In the genomic region with DNA sequence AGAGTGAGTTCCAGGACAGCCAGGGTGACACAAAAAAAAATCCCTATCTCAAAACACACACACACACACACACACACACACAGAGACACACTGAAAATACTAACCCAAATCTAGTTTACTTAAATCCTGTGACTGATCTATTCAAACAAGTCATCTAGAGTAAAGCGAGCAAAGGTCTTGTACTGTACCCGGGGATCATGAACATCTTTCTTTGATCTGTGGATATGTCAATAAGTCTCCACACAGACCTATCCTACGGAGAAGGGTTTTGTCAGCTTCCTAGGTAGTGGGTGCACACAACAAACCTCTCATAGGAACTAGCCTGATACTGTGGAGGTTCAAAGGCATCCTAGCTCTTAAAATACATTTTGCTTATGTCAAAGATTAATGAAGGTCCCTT, we compare ENCODE assay signal across 25 mouse cellular contexts.
"Had no signal": no experiment of that assay in that cellular context is flagged by ENCODE, and none has a peak within 500 bp of the region (broad histone marks: within the 10 kb centered on the region; RNA-seq: fewer than 3 reads in every experiment).

No protein-coding gene starts in this region.

- H3K36me3 ChIP-seq: heart, embryonic 13.5 days; heart, embryonic 15.5 days; intestine, embryonic 15.5 days; limb, embryonic 15.5 days had no signal

- H3K4me2 ChIP-seq: heart, embryonic 11.5 days; heart, embryonic 13.5 days; heart, embryonic 15.5 days; hindbrain, embryonic 12.5 days; hindbrain, embryonic 14.5 days; intestine, embryonic 15.5 days; limb, embryonic 13.5 days; limb, embryonic 15.5 days had no signal

- H3K9me3 ChIP-seq: heart, embryonic 13.5 days; heart, embryonic 15.5 days; hindbrain, embryonic 10.5 days; hindbrain, embryonic 12.5 days; intestine, embryonic 15.5 days; limb, embryonic 13.5 days; limb, embryonic 15.5 days had no signal

- H3K4me3 ChIP-seq: heart, adult 2 months; heart, embryonic 13.5 days; heart, embryonic 15.5 days; hindbrain, embryonic 10.5 days; hindbrain, embryonic 12.5 days; intestine, embryonic 15.5 days; layer of hippocampus, adult 2 months; left cerebral cortex, adult 2 months; limb, embryonic 13.5 days; limb, embryonic 15.5 days had no signal

- H3K27me3 ChIP-seq: heart, embryonic 13.5 days; heart, embryonic 15.5 days; hindbrain, embryonic 12.5 days; intestine, embryonic 15.5 days; limb, embryonic 13.5 days; limb, embryonic 15.5 days had no signal

- H3K27ac ChIP-seq: heart, adult 2 months; heart, embryonic 13.5 days; heart, embryonic 15.5 days; hindbrain, embryonic 10.5 days; hindbrain, embryonic 12.5 days; hindbrain, embryonic 14.5 days; intestine, embryonic 15.5 days; layer of hippocampus, adult 2 months; left cerebral cortex, adult 2 months; limb, embryonic 13.5 days; limb, embryonic 15.5 days had no signal

- H3K4me1 ChIP-seq: heart, embryonic 15.5 days; intestine, embryonic 15.5 days had no signal

- DNase-seq: gastrocnemius, postnatal 14 days; gastrocnemius, postnatal 36 days; heart, adult 11 months; heart, adult 2 months; heart, postnatal 4 days; kidney, adult 18-20 months; kidney, adult 8-10 months; kidney, postnatal 10 days; kidney, postnatal 25 days; kidney, postnatal 4 days; left cerebral cortex, postnatal 4 days had no signal

- H3K9ac ChIP-seq: heart, embryonic 13.5 days; heart, embryonic 15.5 days; hindbrain, embryonic 12.5 days; hindbrain, embryonic 14.5 days; intestine, embryonic 15.5 days; limb, embryonic 13.5 days; limb, embryonic 15.5 days had no signal

- ATAC-seq: hindbrain, embryonic 16.5 days; inflammation-experienced regulatory T-cells, adult 6 months; intestine, embryonic 15.5 days; intestine, postnatal 0 days had no signal
